Mouse (Mus musculus): Measurements from ENCODE around the gene Tpi1. TPM values are rescaled to one million over a fixed set of nuclear protein-coding genes. Genes with fewer than 3 reads are reported as not detected.
A peak's percentile ranks its signal among the peaks of the same experiment; 100 is the strongest.

Gene Tpi1
- polyA plus RNA-seq, 1 experiment from 2014 or later, result 866 TPM

GRCm38 (mm10) chr6:124856916-124857839, 43.1 kb upstream of the Tpi1 start, which contains the start of gene P3h3:
P3h3 (minus strand) TSS chr6:124857752.
- H3K27ac ChIP-seq (ENCODE audit: low read length), result peak within 1 kb of the TSS; percentile 96
- peak; percentile 82 for ATAC-seq (ENCODE audit: low FRiP score, low TSS enrichment)
- WGBS, result under 1% methylated on average over 73 of the region's 86 CpGs
- peak within 1 kb of the TSS; percentile 89 for H3K4me2 ChIP-seq (replicated peaks; ENCODE audit: low read depth, low read length)
- peak within 1 kb of the TSS; percentile 81 for H3K4me3 ChIP-seq (ENCODE audit: low read length)
- no peaks in the 10 kb centered on the region for H3K36me3 ChIP-seq (ENCODE audit: insufficient read depth, low read length)
- no peaks in the 10 kb centered on the region for H3K9me3 ChIP-seq (ENCODE audit: low read length)
- H3K4me1 ChIP-seq (ENCODE audit: insufficient read depth, low read length), result peaks cover 31% of the 10 kb centered on the region
- peak within 1 kb of the TSS; percentile 97 for H3K9ac ChIP-seq (replicated peaks; ENCODE audit: low read length)
- peaks cover 7% of the 10 kb centered on the region; the same call in 1 of the 2 replicates for H3K27me3 ChIP-seq (ENCODE audit: insufficient read depth, low read length)

DNA sequence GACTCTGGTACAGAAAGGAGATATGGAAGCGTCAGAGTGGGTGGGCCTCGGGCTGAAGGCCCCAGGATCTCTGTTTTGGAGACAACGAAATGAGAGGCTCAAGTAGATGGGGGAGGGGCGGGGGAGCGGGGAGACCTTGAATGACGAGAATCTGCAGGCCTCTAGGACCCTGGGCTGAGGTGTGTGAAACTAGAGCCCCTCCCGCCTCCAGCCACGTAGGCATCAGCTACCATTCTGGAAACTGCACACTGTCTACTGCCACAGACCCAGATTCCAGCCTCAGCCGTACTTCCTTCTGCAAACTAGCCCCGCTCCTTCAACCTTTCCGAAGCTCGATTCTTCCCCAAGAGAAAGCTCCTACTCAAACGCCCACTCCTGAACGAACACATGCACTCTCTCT, 42.2 kb upstream of the Tpi1 start:
- Histone ChIP-seq H3K4me2 (replicated peaks; ENCODE audit: low read depth, low read length) (peak overlapping the region; percentile 89), H3K27ac (ENCODE audit: low read length) (peak overlapping the region; percentile 47; the same call in 1 of the 2 replicates), H3K4me1 (ENCODE audit: insufficient read depth, low read length) (peaks cover 24% of the 10 kb centered on the region), H3K4me3 (ENCODE audit: low read length) (peak overlapping the region; percentile 81), H3K9me3 (ENCODE audit: low read length) (no peaks in the 10 kb centered on the region), H3K36me3 (ENCODE audit: insufficient read depth, low read length) (no peaks in the 10 kb centered on the region), H3K27me3 (ENCODE audit: insufficient read depth, low read length) (peaks cover 7% of the 10 kb centered on the region; the same call in 1 of the 2 replicates), H3K9ac (replicated peaks; ENCODE audit: low read length) (peak overlapping the region; percentile 97)
- 0 out of 2 replicates have a peak, but pooled peaks have one; percentile 13 for ATAC-seq (ENCODE audit: low FRiP score, low TSS enrichment)
- 9% methylated on average over 13 of the region's 14 CpGs for WGBS

- 76% methylated on average over 12 of the region's 12 CpGs for WGBS
- H3K36me3 ChIP-seq (ENCODE audit: insufficient read depth, low read length), result no peaks in the 10 kb centered on the region
- no peak for ATAC-seq (ENCODE audit: low FRiP score, low TSS enrichment)
Observed at GRCm38 (mm10) chr6:124854647-124855046, 40.6 kb upstream of the Tpi1 start.

DNA sequence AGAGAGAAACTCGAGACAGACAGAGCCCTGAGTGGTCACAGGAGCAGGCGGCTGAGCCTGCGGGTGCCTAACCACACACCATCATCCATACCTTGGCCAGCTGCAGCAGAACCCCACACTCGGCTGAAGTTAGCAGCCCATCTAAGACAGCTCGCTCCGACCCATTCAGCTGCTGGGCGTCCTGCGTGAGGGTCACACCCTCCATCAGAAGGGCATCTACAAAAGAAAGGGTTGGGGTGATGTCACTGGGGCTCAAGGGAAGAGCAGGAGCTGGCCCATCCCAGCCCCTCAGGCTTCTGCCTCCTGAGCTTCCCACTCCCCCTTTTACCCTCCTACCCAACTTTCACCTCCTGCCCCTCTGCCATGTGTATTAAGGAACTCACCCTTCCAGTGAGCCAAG, 36.4 kb upstream of the Tpi1 start:
- Histone ChIP-seq H3K9ac (replicated peaks; ENCODE audit: low read length) (no peak overlapping the region), H3K9me3 (ENCODE audit: low read length) (no peaks in the 10 kb centered on the region), H3K4me3 (ENCODE audit: low read length) (no peak overlapping the region), H3K36me3 (ENCODE audit: insufficient read depth, low read length) (no peaks in the 10 kb centered on the region; the same call in 1 of the 2 replicates), H3K4me2 (replicated peaks; ENCODE audit: low read depth, low read length) (no peak overlapping the region), H3K27me3 (ENCODE audit: insufficient read depth, low read length) (no peaks in the 10 kb centered on the region), H3K4me1 (ENCODE audit: insufficient read depth, low read length) (peaks cover 6% of the 10 kb centered on the region; the same call in 1 of the 2 replicates), H3K27ac (ENCODE audit: low read length) (no peak overlapping the region)
- WGBS, result 62% methylated on average over 8 of the region's 8 CpGs
- ATAC-seq (ENCODE audit: low FRiP score, low TSS enrichment), result no peak

More at GRCm38 (mm10) chr6:124854647-124855046, 40.6 kb upstream of the Tpi1 start:
- Histone ChIP-seq H3K27me3 (ENCODE audit: insufficient read depth, low read length) (peaks cover 7% of the 10 kb centered on the region; the same call in 1 of the 2 replicates), H3K4me1 (ENCODE audit: insufficient read depth, low read length) (peaks cover 24% of the 10 kb centered on the region), H3K4me2 (replicated peaks; ENCODE audit: low read depth, low read length) (no peak overlapping the region), H3K9me3 (ENCODE audit: low read length) (no peaks in the 10 kb centered on the region), H3K27ac (ENCODE audit: low read length) (no peak overlapping the region), H3K4me3 (ENCODE audit: low read length) (no peak overlapping the region), H3K9ac (replicated peaks; ENCODE audit: low read length) (no peak overlapping the region)

GRCm38 (mm10) chr6:124847305-124847704, 33.2 kb upstream of the Tpi1 start:
- H3K36me3 ChIP-seq (ENCODE audit: insufficient read depth, low read length), result no peaks in the 10 kb centered on the region; the same call in 1 of the 2 replicates
- no peak overlapping the region for H3K27ac ChIP-seq (ENCODE audit: low read length)
- no peaks in the 10 kb centered on the region for H3K27me3 ChIP-seq (ENCODE audit: insufficient read depth, low read length)
- no peak overlapping the region for H3K4me3 ChIP-seq (ENCODE audit: low read length)
- H3K4me2 ChIP-seq (replicated peaks; ENCODE audit: low read depth, low read length), result no peak overlapping the region
- 10% methylated on average over 9 of the region's 9 CpGs for WGBS
- H3K9me3 ChIP-seq (ENCODE audit: low read length), result no peaks in the 10 kb centered on the region
- no peak overlapping the region for H3K9ac ChIP-seq (replicated peaks; ENCODE audit: low read length)
- H3K4me1 ChIP-seq (ENCODE audit: insufficient read depth, low read length), result no peaks in the 10 kb centered on the region
- peak; percentile 86 for ATAC-seq (ENCODE audit: low FRiP score, low TSS enrichment)

- no peaks in the 10 kb centered on the region for H3K9me3 ChIP-seq (ENCODE audit: low read length)
- peak within 1 kb of the TSS; percentile 36 for H3K4me2 ChIP-seq (replicated peaks; ENCODE audit: low read depth, low read length)
- H3K27ac ChIP-seq (ENCODE audit: low read length), result 0 out of 2 replicates have a peak within 1 kb of the TSS, but pooled peaks have one; percentile 49
- WGBS, result 34% methylated on average over 15 of the region's 15 CpGs
- H3K36me3 ChIP-seq (ENCODE audit: insufficient read depth, low read length), result peaks cover 5% of the 10 kb centered on the region; the same call in 1 of the 2 replicates
- ATAC-seq (ENCODE audit: low FRiP score, low TSS enrichment), result peak; percentile 0; the same call in 1 of the 2 replicates
- H3K4me1 ChIP-seq (ENCODE audit: insufficient read depth, low read length), result peaks cover 16% of the 10 kb centered on the region
- H3K4me3 ChIP-seq (ENCODE audit: low read length), result no peak within 1 kb of the TSS
- H3K9ac ChIP-seq (replicated peaks; ENCODE audit: low read length), result peak within 1 kb of the TSS; percentile 62
- no peaks in the 10 kb centered on the region for H3K27me3 ChIP-seq (ENCODE audit: insufficient read depth, low read length)
Observed at GRCm38 (mm10) chr6:124840241-124841167, 26.4 kb upstream of the Tpi1 start, which contains the start of gene Gnb3. Gnb3 (minus strand) TSS chr6:124840275.

- peaks cover 16% of the 10 kb centered on the region for H3K4me1 ChIP-seq (ENCODE audit: insufficient read depth, low read length)
- no peak overlapping the region for H3K4me3 ChIP-seq (ENCODE audit: low read length)
- WGBS, result 5% methylated on average over 8 of the region's 8 CpGs
- peak; percentile 17 for ATAC-seq (ENCODE audit: low FRiP score, low TSS enrichment)
- H3K9me3 ChIP-seq (ENCODE audit: low read length), result no peaks in the 10 kb centered on the region
- no peak overlapping the region for H3K27ac ChIP-seq (ENCODE audit: low read length)
- peak overlapping the region; percentile 36 for H3K4me2 ChIP-seq (replicated peaks; ENCODE audit: low read depth, low read length)
- H3K27me3 ChIP-seq (ENCODE audit: insufficient read depth, low read length), result no peaks in the 10 kb centered on the region
- H3K9ac ChIP-seq (replicated peaks; ENCODE audit: low read length), result peak overlapping the region; percentile 62
- peaks cover 5% of the 10 kb centered on the region for H3K36me3 ChIP-seq (ENCODE audit: insufficient read depth, low read length)
Observed at GRCm38 (mm10) chr6:124839805-124840204, 25.7 kb upstream of the Tpi1 start.

- ATAC-seq (ENCODE audit: low FRiP score, low TSS enrichment), result no peak
- no peak overlapping the region for H3K4me2 ChIP-seq (replicated peaks; ENCODE audit: low read depth, low read length)
- peaks cover 18% of the 10 kb centered on the region for H3K4me1 ChIP-seq (ENCODE audit: insufficient read depth, low read length)
- no peak overlapping the region for H3K9ac ChIP-seq (replicated peaks; ENCODE audit: low read length)
- H3K27me3 ChIP-seq (ENCODE audit: insufficient read depth, low read length), result no peaks in the 10 kb centered on the region
- H3K27ac ChIP-seq (ENCODE audit: low read length), result no peak overlapping the region
- H3K36me3 ChIP-seq (ENCODE audit: insufficient read depth, low read length), result peaks cover 22% of the 10 kb centered on the region
- H3K4me3 ChIP-seq (ENCODE audit: low read length), result no peak overlapping the region
- no peaks in the 10 kb centered on the region for H3K9me3 ChIP-seq (ENCODE audit: low read length)
- WGBS, result 61% methylated on average over 7 of the region's 7 CpGs
Observed at GRCm38 (mm10) chr6:124836411-124836810, 22.3 kb upstream of the Tpi1 start.

DNA sequence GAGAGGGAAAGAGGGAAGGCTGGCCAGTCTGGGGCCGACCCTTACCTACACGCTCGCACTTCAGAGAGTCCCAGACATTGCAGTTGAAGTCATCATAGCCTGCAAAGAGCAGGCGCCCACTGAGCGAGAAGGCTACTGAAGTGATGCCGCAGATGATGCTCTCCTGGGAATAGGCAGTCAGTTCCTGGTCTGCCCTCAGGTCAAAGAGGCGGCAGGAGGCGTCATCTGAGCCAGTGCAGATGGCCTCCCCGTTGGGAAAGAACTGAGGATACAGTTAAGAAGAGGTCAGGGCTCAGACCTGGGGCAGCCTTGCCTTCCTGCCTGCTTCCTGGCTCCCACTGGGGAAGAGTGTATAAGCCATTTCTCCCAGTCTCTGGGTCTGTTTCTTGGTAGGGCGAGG, 21.4 kb upstream of the Tpi1 start:
- 28% methylated on average over 10 of the region's 10 CpGs for WGBS
- Histone ChIP-seq H3K27ac (ENCODE audit: low read length) (no peak overlapping the region), H3K27me3 (ENCODE audit: insufficient read depth, low read length) (no peaks in the 10 kb centered on the region), H3K4me1 (ENCODE audit: insufficient read depth, low read length) (peaks cover 24% of the 10 kb centered on the region), H3K9ac (replicated peaks; ENCODE audit: low read length) (no peak overlapping the region), H3K4me3 (ENCODE audit: low read length) (no peak overlapping the region), H3K36me3 (ENCODE audit: insufficient read depth, low read length) (peaks cover 19% of the 10 kb centered on the region), H3K4me2 (replicated peaks; ENCODE audit: low read depth, low read length) (no peak overlapping the region), H3K9me3 (ENCODE audit: low read length) (no peaks in the 10 kb centered on the region)
- ATAC-seq (ENCODE audit: low FRiP score, low TSS enrichment), result no peak

All from kidney, embryonic 16.5 days (tissue).